Mouse (Mus musculus) stomach, postnatal 0 days (tissue): ENCODE data around the gene Sptbn1.

ENCODE experiments used
- CTCF ChIP-seq: IDR thresholded peaks from 2 replicates; pipeline ENCODE4 v1.5.1; 2016; ENCODE audit warnings: antibody characterized with exemption, low read depth, mild to moderate bottlenecking, moderate library complexity
- EP300 ChIP-seq: optimal IDR thresholded peaks from 2 replicates; pipeline ENCODE3; 2016; ENCODE audit warnings: antibody characterized with exemption

- TF ChIP-seq CTCF (no peak), EP300 (no peak)
These were observed 10.9 kb downstream of the Sptbn1 start for GRCm38 (mm10) chr11:30257085-30257484.
